13 mouse cellular contexts compared by ENCODE assay signal in genomic region chr4:12461701-12462100, GRCm38 (mm10).
"Had no signal": no experiment of that assay in that cellular context is flagged by ENCODE, and none has a peak within 500 bp of the region (broad histone marks: within the 10 kb centered on the region; RNA-seq: fewer than 3 reads in every experiment).

No protein-coding gene starts in this region.

- H3K4me2 ChIP-seq: kidney, embryonic 15.5 days; liver, embryonic 13.5 days; midbrain, embryonic 12.5 days; stomach, embryonic 15.5 days had no signal

- H3K9ac ChIP-seq: kidney, embryonic 15.5 days; liver, embryonic 13.5 days; midbrain, embryonic 12.5 days; stomach, embryonic 15.5 days had no signal

- H3K27me3 ChIP-seq: kidney, embryonic 15.5 days; liver, embryonic 13.5 days; midbrain, embryonic 12.5 days; stomach, embryonic 15.5 days had no signal

- H3K4me3 ChIP-seq: kidney, embryonic 15.5 days; left cerebral cortex, adult 2 months; liver, embryonic 13.5 days; midbrain, embryonic 12.5 days; stomach, embryonic 15.5 days had no signal

- H3K9me3 ChIP-seq: kidney, embryonic 15.5 days; liver, embryonic 13.5 days; midbrain, embryonic 12.5 days; stomach, embryonic 15.5 days had no signal

- H3K36me3 ChIP-seq: kidney, embryonic 15.5 days; liver, embryonic 13.5 days; midbrain, embryonic 12.5 days; stomach, embryonic 15.5 days had no signal

- DNase-seq: kidney, adult 8-10 months; kidney, postnatal 36 days; layer of hippocampus, postnatal 36 days; liver, embryonic 13.5 days; lung, adult 2 months; lung, postnatal 14 days; lung, postnatal 4 days; thymus, adult 18-20 months; thymus, postnatal 36 days had no signal

- H3K4me1 ChIP-seq: liver, embryonic 13.5 days had no signal

- H3K27ac ChIP-seq: kidney, embryonic 15.5 days; left cerebral cortex, adult 2 months; liver, embryonic 13.5 days; midbrain, embryonic 12.5 days; stomach, embryonic 15.5 days had no signal
